Mouse (Mus musculus) CH12.LX (cell line): ENCODE results near the gene Palm2.

Experiments used
- SMC3 ChIP-seq: IDR thresholded peaks from 2 replicates; pipeline ENCODE4 v1.6.1; 2011; ENCODE audit warnings: low read depth, low read length, improper control_type of control experiment
- ZKSCAN1 ChIP-seq: IDR thresholded peaks from 2 replicates; pipeline ENCODE4 v1.6.1; 2012; ENCODE audit warnings: low read depth, inconsistent platforms, low read length, improper control_type of control experiment, borderline replicate concordance

- no peak for TF ChIP-seq SMC3
- no peak for TF ChIP-seq ZKSCAN1
These were observed 21.0 kb upstream of the Palm2 start for GRCm38 (mm10) chr4:57413016-57413415.
